Comparison of ENCODE assay signal across 16 mouse cellular contexts in the genomic region with DNA sequence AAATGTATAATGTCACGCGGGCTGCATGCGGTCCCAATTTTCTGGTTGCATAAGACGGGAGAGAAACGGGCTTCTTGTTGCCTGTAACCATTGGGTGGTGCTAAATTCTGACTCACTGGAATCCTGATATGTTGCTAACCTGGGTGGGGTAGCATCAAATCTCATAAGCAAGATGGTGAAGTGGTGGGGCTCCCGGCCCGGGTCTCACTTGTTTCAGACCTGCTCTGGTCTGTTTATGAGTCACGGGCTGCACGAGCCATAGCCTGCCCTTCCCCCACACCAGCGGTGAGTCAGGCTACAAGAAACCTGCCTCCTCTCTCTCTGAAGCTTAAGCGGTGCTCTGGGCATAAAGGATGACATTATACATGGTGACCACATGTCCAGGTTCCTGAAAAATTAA.
DNase-seq lines count a peak whose midpoint lies in the region; ATAC-seq lines count a peak whose summit lies in the region.
"Had no signal": no experiment of that assay in that cellular context is flagged by ENCODE, and none has a peak within 500 bp of the region (broad histone marks: within the 10 kb centered on the region; RNA-seq: fewer than 3 reads in every experiment).

No protein-coding gene starts in this region.

- H3K36me3 ChIP-seq in neural tube, embryonic 14.5 days (ENCODE audit: control insufficient read depth, insufficient read depth, low read length): no peaks in the 10 kb centered on the region
- H3K36me3 ChIP-seq: embryonic facial prominence, embryonic 13.5 days had no signal

- H3K4me1 ChIP-seq in neural tube, embryonic 14.5 days (ENCODE audit: control insufficient read depth, insufficient read depth, low read length): peaks cover 23% of the 10 kb centered on the region

- H3K9ac ChIP-seq in neural tube, embryonic 14.5 days (replicated peaks; ENCODE audit: low read depth, low read length): no peak overlapping the region
- H3K9ac ChIP-seq: embryonic facial prominence, embryonic 13.5 days had no signal

- H3K4me3 ChIP-seq in neural tube, embryonic 14.5 days (ENCODE audit: low read depth, low read length): no peak overlapping the region
- H3K4me3 ChIP-seq: embryonic facial prominence, embryonic 13.5 days had no signal

- no peak for DNase-seq in frontal cortex, postnatal 14 days (ENCODE audit: low spot score in 2 of 2)
- peak; percentile 31 to 61 for DNase-seq in left cerebral cortex, postnatal 14 days (ENCODE audit: low spot score in 2 of 2)
- no peak for DNase-seq in left cerebral cortex, postnatal 4 days
- peak; percentile 41 for DNase-seq in MN1 (ENCODE audit: low spot score)
- no peak for DNase-seq in embryo, embryonic 10 days (ENCODE audit: low spot score)
- DNase-seq: adrenal gland, postnatal 36 days; gastrocnemius, postnatal 36 days; kidney, adult 18-20 months; kidney, postnatal 10 days; lung, adult 18-20 months; lung, postnatal 36 days; thymus, postnatal 36 days had no signal

- ATAC-seq in frontal cortex, adult (ENCODE audit: low TSS enrichment): peak; percentile 68
- ATAC-seq in neural tube, embryonic 14.5 days (ENCODE audit: low read depth): no peak
- ATAC-seq: forebrain, embryonic 16.5 days had no signal

- H3K4me2 ChIP-seq in neural tube, embryonic 14.5 days (ENCODE audit: low read depth, low read length): no peak overlapping the region
- H3K4me2 ChIP-seq: embryonic facial prominence, embryonic 13.5 days had no signal

- H3K9me3 ChIP-seq in neural tube, embryonic 14.5 days (ENCODE audit: control insufficient read depth, low read length): no peaks in the 10 kb centered on the region
- H3K9me3 ChIP-seq: embryonic facial prominence, embryonic 13.5 days had no signal

- H3K27me3 ChIP-seq in neural tube, embryonic 14.5 days (ENCODE audit: control insufficient read depth, insufficient read depth, low read length): no peaks in the 10 kb centered on the region
- H3K27me3 ChIP-seq: embryonic facial prominence, embryonic 13.5 days had no signal

- intact Hi-C loops in left cerebral cortex, postnatal 14 days (cut with DNase I): no loop called here
- intact Hi-C loops in left cerebral cortex, postnatal 4 days (cut with DNase I): no loop called here

- WGBS in neural tube, embryonic 14.5 days: 85% methylated on average over 11 of the region's 11 CpGs

- H3K27ac ChIP-seq in neural tube, embryonic 14.5 days (ENCODE audit: low read depth, low read length): peak overlapping the region; percentile 3; the same call in 1 of the 2 replicates
- H3K27ac ChIP-seq: embryonic facial prominence, embryonic 13.5 days had no signal

Comparison
In these comparisons a context has a peak if more than half of its experiments do, and no peak if none do; other contexts are left out.
1. DNase-seq: peak in left cerebral cortex, postnatal 14 days (2 of 2) and MN1 (single experiment); none in frontal cortex, postnatal 14 days (0 of 2), left cerebral cortex, postnatal 4 days (single experiment) and embryo, embryonic 10 days (single experiment).